Mouse (Mus musculus) neural tube, embryonic 14.5 days (tissue): ENCODE measurements around the gene Zfp934. TPM values are rescaled to one million over a fixed set of nuclear protein-coding genes. Genes with fewer than 3 reads are reported as not detected.
A peak's percentile ranks its signal among the peaks of the same experiment; 100 is the strongest.
"Not testable (repeated sequence)": the region's sequence is repeated elsewhere in the genome, so short reads cannot be mapped to it uniquely, and the experiment has no call there.

Source experiments
- ATAC-seq: fragments of 200-750 bp; cut with Nextera tagmentation; 2 replicates; pipeline ENCODE4 v1.8.0; 2017; ENCODE audit warnings: low read depth, mild to moderate bottlenecking, moderate TSS enrichment, moderate library complexity
- H3K27ac ChIP-seq: fragments of 300-500 bp; sonication (generic); 2 replicates; pipeline ENCODE4 v1.5.1; 2014; ENCODE audit warnings: low read depth, mild to moderate bottlenecking, control low read depth, low read length, moderate library complexity, mixed read lengths
- H3K27me3 ChIP-seq: fragments of 300-500 bp; sonication (generic); 2 replicates; pipeline ENCODE4 v1.6.1; 2014; ENCODE audit warnings: low read length; ENCODE audit not compliant: control insufficient read depth, insufficient read depth
- H3K36me3 ChIP-seq: fragments of 300-500 bp; sonication (generic); 2 replicates; pipeline ENCODE4 v1.6.1; 2014; ENCODE audit warnings: low read length, mixed read lengths; ENCODE audit not compliant: control insufficient read depth, insufficient read depth
- H3K4me1 ChIP-seq: fragments of 300-500 bp; sonication (generic); 2 replicates; pipeline ENCODE4 v1.6.1; 2014; ENCODE audit warnings: low read length; ENCODE audit not compliant: control insufficient read depth, insufficient read depth
- H3K4me2 ChIP-seq: fragments of 300-500 bp; sonication (generic); 2 replicates; pipeline ENCODE4 v1.6.1; 2014; ENCODE audit warnings: mild to moderate bottlenecking, low read depth, low read length, control low read depth
- H3K4me3 ChIP-seq: fragments of 300-500 bp; sonication (generic); 2 replicates; pipeline ENCODE4 v1.5.1; 2014; ENCODE audit warnings: low read depth, low read length, control low read depth, mixed read lengths
- H3K9ac ChIP-seq: fragments of 300-500 bp; sonication (generic); replicated peaks from 2 replicates; pipeline ENCODE4 v1.6.1; 2014; ENCODE audit warnings: low read depth, mild to moderate bottlenecking, control low read depth, low read length, mixed read lengths
- H3K9me3 ChIP-seq: fragments of 300-500 bp; sonication (generic); 2 replicates; pipeline ENCODE4 v1.6.1; 2016; ENCODE audit warnings: low read length; ENCODE audit not compliant: control insufficient read depth
- WGBS: fragments of 180-500 bp; shearing (Covaris S2); extraction: QIAGEN DNeasy Blood & Tissue Kit; methylation state at CpG from one replicate; pipeline ENCODE4 v1.1.7; 2014; 5-methylcytosine and 5-hydroxymethylcytosine counted together
- polyA plus RNA-seq: library from polyadenylated mRNA; unstranded; fragments of >200 nt; fragmentation: Nextera tagmentation; extraction: Ambion mirVana; gene quantifications from 2 replicates; pipeline ENCODE4 v1.2.1, GENCODE M21; 2014

Gene Zfp934
- polyA plus RNA-seq: 13.0 and 13.5 TPM in 2 replicates

DNA sequence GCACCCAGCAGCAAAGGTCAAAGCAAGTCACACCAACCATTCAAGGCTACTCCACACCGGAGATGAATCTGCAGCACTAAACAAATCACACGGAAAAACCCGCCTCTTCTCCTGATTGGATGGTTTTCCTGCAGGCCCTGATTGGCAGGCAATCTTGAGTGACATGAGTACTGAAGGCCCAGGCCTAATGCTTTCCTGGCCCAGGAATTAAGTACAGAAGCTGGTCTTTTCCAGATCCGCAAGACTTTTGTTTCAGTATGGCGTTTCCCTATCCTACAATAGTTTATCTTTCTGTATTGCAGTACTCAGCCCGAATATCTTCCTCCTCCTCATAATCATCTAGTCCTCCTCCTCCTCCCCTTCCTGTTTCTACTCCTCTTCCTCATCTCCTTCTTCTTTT lies at the start of gene Zfp934:
Gene Zfp934 (minus strand): TSS at position 101 of the 400 bp plus-strand sequence.
- H3K4me3 ChIP-seq, H3K27me3 ChIP-seq, H3K9me3 ChIP-seq, ATAC-seq, H3K27ac ChIP-seq, H3K4me2 ChIP-seq, H3K4me1 ChIP-seq, H3K9ac ChIP-seq, H3K36me3 ChIP-seq: not testable (repeated sequence)
- WGBS: 100% methylated on average over 3 of the region's 6 CpGs

DNA sequence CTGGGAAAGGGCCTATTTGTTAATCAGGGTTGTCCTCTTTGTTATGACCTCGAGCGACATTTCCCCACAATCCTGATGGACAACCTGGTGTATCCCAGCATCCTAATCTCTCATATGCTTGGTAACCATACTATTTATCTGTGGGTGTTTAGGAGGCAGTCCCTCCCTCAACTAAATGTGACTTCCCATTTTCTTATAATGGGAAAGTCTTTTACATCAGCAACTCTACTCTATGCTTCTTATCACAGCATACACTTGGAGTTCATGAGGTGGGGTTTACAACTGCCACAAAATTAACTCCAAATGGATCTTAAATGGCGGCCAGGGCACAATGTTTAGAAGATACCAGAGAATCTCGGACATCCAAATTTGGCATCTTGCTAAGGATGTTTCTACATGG lies 46.5 kb upstream of the Zfp934 start:
- not testable (repeated sequence) for H3K36me3 ChIP-seq, H3K9ac ChIP-seq, H3K27me3 ChIP-seq, H3K9me3 ChIP-seq, H3K4me3 ChIP-seq, ATAC-seq, H3K4me1 ChIP-seq, H3K27ac ChIP-seq, H3K4me2 ChIP-seq
- 95% methylated on average over 4 of the region's 4 CpGs for WGBS

DNA sequence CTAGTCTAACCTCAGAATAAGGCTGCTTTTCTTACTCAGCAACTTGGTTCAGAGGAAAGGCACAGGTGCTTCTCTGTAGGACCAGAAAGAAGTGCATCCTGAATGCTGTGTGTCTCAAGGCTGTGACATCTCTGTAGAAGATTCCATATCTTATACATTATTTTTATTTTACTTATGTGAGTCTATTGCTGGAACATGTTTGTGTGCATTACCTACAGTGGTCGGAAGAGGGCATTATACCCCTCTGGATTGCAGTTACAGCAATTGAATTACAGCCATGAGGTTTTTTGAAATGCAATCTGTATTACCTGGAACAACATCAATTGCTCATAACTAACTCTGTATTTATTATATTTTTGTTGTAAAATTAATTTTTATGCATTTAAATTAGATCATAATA lies 9.3 kb downstream of the Zfp934 start:
- not testable (repeated sequence) for H3K9ac ChIP-seq, H3K27me3 ChIP-seq, H3K4me2 ChIP-seq, H3K9me3 ChIP-seq, H3K27ac ChIP-seq, H3K4me1 ChIP-seq, ATAC-seq, H3K36me3 ChIP-seq, H3K4me3 ChIP-seq
- WGBS: 33% methylated on average over 1 of the region's 1 CpGs

DNA sequence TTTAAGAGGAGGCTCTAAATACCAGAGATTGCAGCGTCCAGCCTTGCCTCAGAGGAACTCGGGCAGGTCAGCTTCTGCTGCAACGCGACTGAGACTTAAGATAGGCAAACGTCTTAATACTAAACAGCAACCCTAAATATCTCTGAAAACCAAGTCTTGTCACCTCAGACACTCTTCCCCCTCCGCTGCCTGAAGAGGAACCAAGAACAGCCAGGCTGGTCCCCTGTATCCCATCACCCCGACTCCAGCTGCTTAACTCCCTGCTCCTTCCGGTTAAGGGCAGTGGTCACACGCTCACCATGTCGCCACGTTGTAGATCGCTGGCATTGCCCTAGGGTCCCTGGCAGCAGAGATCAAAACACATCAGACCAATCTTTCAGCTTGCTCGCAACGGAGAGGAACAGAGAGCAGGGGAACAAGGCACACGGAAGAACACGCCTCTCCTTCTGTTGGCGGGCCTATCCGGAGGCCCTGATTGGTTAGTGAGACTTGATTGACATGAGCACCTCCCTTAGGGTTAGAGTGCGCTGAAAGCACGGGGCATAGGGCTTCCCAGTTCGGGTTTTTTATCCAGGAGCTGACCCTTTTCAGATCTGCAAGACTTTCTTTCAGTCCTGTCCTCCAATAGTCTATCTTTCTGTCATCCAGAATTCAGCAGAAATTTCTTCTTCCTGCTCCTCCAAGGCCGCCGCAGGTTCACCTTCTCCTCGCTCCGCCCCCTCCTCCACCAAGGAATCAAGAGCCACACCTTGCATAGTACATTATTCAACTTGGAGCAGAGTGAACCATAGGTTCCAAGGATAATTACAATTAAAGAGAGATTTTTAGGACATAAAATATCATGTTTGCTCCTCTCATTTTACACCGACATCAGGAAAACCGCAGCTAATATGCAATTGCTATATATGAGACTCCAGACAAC lies 12.5 kb downstream of the Zfp934 start, which contains the start of gene Zfp935:
Gene Zfp935 (minus strand): TSS at position 323 of the 922 bp plus-strand sequence.
- WGBS: 3% methylated on average over 25 of the region's 27 CpGs
- H3K27ac ChIP-seq, H3K27me3 ChIP-seq, H3K36me3 ChIP-seq, H3K4me1 ChIP-seq, H3K9ac ChIP-seq, H3K9me3 ChIP-seq: not testable (repeated sequence)
- Histone ChIP-seq H3K4me2 (peak within 1 kb of the TSS; percentile 32; the same call in 1 of the 2 replicates), H3K4me3 (peak within 1 kb of the TSS; percentile 35)
- ATAC-seq: peak; percentile 68

DNA sequence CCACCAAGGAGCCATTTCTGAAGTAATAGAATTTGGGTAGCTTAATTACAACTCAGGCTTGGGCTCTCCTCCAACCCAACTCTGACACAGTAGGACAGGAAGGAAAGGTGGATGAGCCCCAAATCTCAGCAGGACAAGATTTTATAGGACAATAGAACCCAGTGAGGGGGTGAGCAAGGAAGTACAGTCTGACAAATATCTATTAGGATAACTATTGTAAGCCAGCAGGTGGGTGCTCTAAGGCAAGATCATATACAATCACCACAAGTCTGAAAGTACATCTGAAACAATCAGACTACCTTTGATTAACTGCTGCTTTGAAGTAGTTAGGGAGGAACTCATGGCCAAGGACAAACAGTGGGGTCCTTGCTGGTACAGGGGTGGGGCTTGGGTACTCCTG lies 40.9 kb downstream of the Zfp934 start:
- H3K4me1 ChIP-seq, H3K36me3 ChIP-seq, H3K27me3 ChIP-seq, ATAC-seq, H3K4me3 ChIP-seq, H3K9ac ChIP-seq, H3K9me3 ChIP-seq, H3K27ac ChIP-seq, H3K4me2 ChIP-seq: not testable (repeated sequence)

DNA sequence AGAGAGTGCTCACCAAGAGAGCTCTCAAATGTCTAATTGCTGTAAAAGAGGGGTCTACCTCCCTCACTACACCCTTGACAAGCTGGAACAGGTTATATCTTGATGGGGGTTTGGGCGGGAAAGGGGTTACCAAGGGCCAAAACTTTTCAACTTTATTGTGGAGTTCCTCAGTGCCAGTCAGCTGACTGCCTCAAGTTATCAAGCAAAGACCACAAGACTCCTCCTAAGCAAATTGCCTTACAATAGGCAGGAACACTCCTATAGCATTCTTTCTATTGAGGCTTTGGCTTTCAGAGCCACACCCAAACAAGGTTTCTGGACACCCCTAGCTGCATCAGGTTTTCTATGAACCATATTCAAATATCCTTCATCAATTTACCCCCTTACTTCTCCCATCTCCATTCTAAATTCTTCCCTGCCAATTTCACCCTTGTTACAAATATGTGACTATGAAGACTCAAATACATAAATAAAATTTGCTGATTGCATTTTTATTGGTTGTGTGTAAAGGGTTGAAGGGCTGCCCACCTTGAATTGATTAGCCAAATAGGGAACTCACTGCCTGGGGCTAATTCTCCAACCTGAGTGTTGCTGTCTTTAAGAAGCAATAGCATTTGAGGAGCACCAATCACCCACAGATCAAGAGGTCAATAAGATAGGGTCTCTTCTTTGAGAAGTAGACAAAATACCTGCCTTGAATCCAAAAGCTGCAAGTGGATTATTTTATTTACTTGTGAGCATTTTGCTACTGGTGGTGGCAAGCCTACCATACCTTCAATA lies 60.2 kb downstream of the Zfp934 start:
- H3K27ac ChIP-seq, H3K27me3 ChIP-seq, H3K9me3 ChIP-seq, H3K36me3 ChIP-seq, ATAC-seq, H3K9ac ChIP-seq, H3K4me1 ChIP-seq, H3K4me3 ChIP-seq, H3K4me2 ChIP-seq: not testable (repeated sequence)
- WGBS: 100% methylated on average over 1 of the region's 1 CpGs

DNA sequence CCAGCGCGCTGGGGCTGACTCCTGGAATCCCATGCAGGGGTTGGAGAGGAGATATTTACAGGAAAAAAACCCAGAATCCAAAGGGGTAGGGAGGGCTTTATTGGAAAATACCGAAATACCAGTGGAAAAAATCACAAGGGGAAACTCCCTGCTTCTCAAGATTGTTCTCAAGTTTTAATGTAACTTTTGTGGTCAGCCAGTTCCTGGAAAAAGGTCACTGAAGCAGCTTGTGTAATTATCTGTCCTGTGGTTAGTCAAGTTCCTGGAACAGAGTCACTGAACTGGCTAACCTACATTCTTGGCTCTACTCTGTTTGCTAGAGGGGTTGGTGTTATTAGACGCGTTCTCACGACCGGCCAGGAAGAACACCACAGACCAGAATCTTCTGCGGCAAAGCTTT lies 98.3 kb downstream of the Zfp934 start:
- ATAC-seq, H3K4me2 ChIP-seq, H3K9me3 ChIP-seq, H3K27me3 ChIP-seq, H3K27ac ChIP-seq, H3K4me1 ChIP-seq, H3K9ac ChIP-seq, H3K36me3 ChIP-seq, H3K4me3 ChIP-seq: not testable (repeated sequence)
- WGBS: 95% methylated on average over 8 of the region's 8 CpGs

DNA sequence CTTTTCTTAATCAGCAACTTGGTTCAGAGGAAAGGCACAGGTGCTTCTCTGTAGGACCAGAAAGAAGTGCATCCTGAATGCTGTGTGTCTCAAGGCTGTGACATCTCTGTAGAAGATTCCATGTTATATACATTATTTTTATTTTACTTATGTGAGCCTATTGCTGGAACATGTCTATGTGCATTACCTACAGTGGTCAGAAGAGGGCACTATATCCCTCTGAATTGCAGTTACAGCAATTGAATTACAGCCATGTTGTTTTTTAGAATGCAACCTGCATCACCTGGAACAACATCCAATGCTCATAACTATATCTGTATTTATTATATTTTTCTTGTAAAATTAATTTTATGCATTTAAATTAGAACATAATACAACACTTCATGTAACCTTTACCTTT lies 101.1 kb downstream of the Zfp934 start:
- H3K9me3 ChIP-seq, H3K4me3 ChIP-seq, H3K27me3 ChIP-seq, H3K27ac ChIP-seq, H3K4me2 ChIP-seq, ATAC-seq, H3K9ac ChIP-seq, H3K36me3 ChIP-seq, H3K4me1 ChIP-seq: not testable (repeated sequence)
